Mouse (Mus musculus) brain, embryonic 14.5 days (tissue): ENCODE data around the gene Heph.

ENCODE experiments used
- CTCF ChIP-seq: fragments of 200-500 bp; IDR thresholded peaks from 2 replicates; pipeline ENCODE4 v1.5.1; 2012; ENCODE audit warnings: inconsistent platforms, mild to moderate bottlenecking, moderate library complexity, borderline replicate concordance; ENCODE audit not compliant: insufficient read depth, insufficient read length; ENCODE audit errors: extremely low read depth
- POLR2A ChIP-seq: fragments of 200-500 bp; IDR thresholded peaks from 2 replicates; pipeline ENCODE4 v1.6.1; 2012; ENCODE audit warnings: mild to moderate bottlenecking, inconsistent platforms, borderline replicate concordance; ENCODE audit not compliant: poor library complexity, insufficient read depth, insufficient read length, severe bottlenecking; ENCODE audit errors: extremely low read depth

- TF ChIP-seq POLR2A (no peak), CTCF (no peak)
Observed at GRCm38 (mm10) chrX:96501580-96501979, 46.4 kb downstream of the Heph start.
